8 mouse cellular contexts compared by ENCODE assay signal in genomic region chr2:118543893-118544799, GRCm38 (mm10). TPM values are rescaled to one million over a fixed set of nuclear protein-coding genes. Genes with fewer than 3 reads are reported as not detected.
DNase-seq lines count a peak whose midpoint lies in the region; ATAC-seq and TF ChIP-seq lines count a peak whose summit lies in the region.

No protein-coding gene starts in this region.

- peak overlapping the region; percentile 53 for H3K9ac ChIP-seq in forebrain, embryonic 13.5 days
- H3K9ac ChIP-seq in lung, embryonic 14.5 days: peak overlapping the region; percentile 49

- peak overlapping the region; percentile 59; the same call in 1 of the 2 replicates for H3K4me3 ChIP-seq in G1E (ENCODE audit: low read depth, low read length)
- H3K4me3 ChIP-seq in forebrain, embryonic 13.5 days: peak overlapping the region; percentile 29
- H3K4me3 ChIP-seq in lung, embryonic 14.5 days (ENCODE audit: low read depth, low read length): peak overlapping the region; percentile 34

- DNase-seq in G1E (ENCODE audit: low spot score): peak; percentile 11
- DNase-seq in cerebellum, adult 11 months: peak; percentile 82
- peak; percentile 61 for DNase-seq in heart, postnatal 25 days (ENCODE audit: low spot score)
- DNase-seq in kidney, postnatal 4 days: peak; percentile 91 to 95
- DNase-seq in lung, embryonic 14.5 days: peak; percentile 94
- peak; percentile 81 to 87 for DNase-seq in thymus, postnatal 36 days

- H3K9me3 ChIP-seq in G1E (replicated peaks): no peaks in the 10 kb centered on the region
- no peaks in the 10 kb centered on the region for H3K9me3 ChIP-seq in forebrain, embryonic 13.5 days (replicated peaks)
- H3K9me3 ChIP-seq in lung, embryonic 14.5 days (ENCODE audit: low read depth, low read length): no peaks in the 10 kb centered on the region

- TF ChIP-seq CTCF in G1E (IDR thresholded peaks at IDR 0.05; ENCODE audit: low read depth, low read length): no peak
- no peak for TF ChIP-seq CTCF in lung, embryonic 14.5 days (IDR thresholded peaks at IDR 0.05; ENCODE audit: low read depth)

- intact Hi-C loops in heart, postnatal 25 days (cut with DNase I): loop anchor here (2.0 kb wide), 2 partner anchors 55 kb away; partner anchors contain the start of gene Bub1b

- H3K36me3 ChIP-seq in G1E (replicated peaks): no peaks in the 10 kb centered on the region
- no peaks in the 10 kb centered on the region for H3K36me3 ChIP-seq in forebrain, embryonic 13.5 days (ENCODE audit: poor library complexity, severe bottlenecking)
- H3K36me3 ChIP-seq in lung, embryonic 14.5 days (ENCODE audit: insufficient read depth): no peaks in the 10 kb centered on the region

- peak overlapping the region; percentile 63 for H3K27ac ChIP-seq in forebrain, embryonic 13.5 days
- H3K27ac ChIP-seq in lung, embryonic 14.5 days (ENCODE audit: low read depth): peak overlapping the region; percentile 97

- peaks cover 10% of the 10 kb centered on the region for H3K4me1 ChIP-seq in G1E (ENCODE audit: insufficient read depth, low read depth, low read length)
- H3K4me1 ChIP-seq in forebrain, embryonic 13.5 days: peaks cover 70% of the 10 kb centered on the region
- H3K4me1 ChIP-seq in lung, embryonic 14.5 days (ENCODE audit: insufficient read depth): peaks cover 75% of the 10 kb centered on the region

- peaks cover 82% of the 10 kb centered on the region for H3K27me3 ChIP-seq in G1E (ENCODE audit: insufficient read depth, low read length)
- peaks cover 24% of the 10 kb centered on the region for H3K27me3 ChIP-seq in forebrain, embryonic 13.5 days
- H3K27me3 ChIP-seq in lung, embryonic 14.5 days (ENCODE audit: insufficient read depth, low read length): no peaks in the 10 kb centered on the region

- no peak for ATAC-seq in G1E (ENCODE audit: extremely low read depth, insufficient number of reproducible peaks, low FRiP score, poor library complexity, severe bottlenecking)
- peak; percentile 84 for ATAC-seq in forebrain, embryonic 13.5 days
- peak; percentile 87 for ATAC-seq in lung, embryonic 14.5 days (ENCODE audit: insufficient read depth)
- ATAC-seq in neutrophil, adult 5-6 weeks (ENCODE audit: extremely low read depth, insufficient number of reproducible peaks, low FRiP score, poor library complexity, severe bottlenecking): peak; percentile 40

- peak overlapping the region; percentile 61 for H3K4me2 ChIP-seq in forebrain, embryonic 13.5 days
- peak overlapping the region; percentile 94 for H3K4me2 ChIP-seq in lung, embryonic 14.5 days

- WGBS in forebrain, embryonic 13.5 days: 9% methylated on average over 23 of the region's 23 CpGs
- 5% methylated on average over 23 of the region's 23 CpGs for WGBS in lung, embryonic 14.5 days

RNA-seq across cellular contexts. Expression of gene Bmf, which starts 5.3 kb away (rescaled TPM):
- not detected in 2 replicates for total RNA-seq in G1E (2014; fragmentation: Nextera tagmentation)
- 0.16 TPM in 1 of 2 replicates, not detected in the other for total RNA-seq in G1E (2017)
- 0.17 TPM in 1 of 2 replicates, not detected in the other for polyA plus RNA-seq in G1E (2012)
- polyA plus RNA-seq in forebrain, embryonic 13.5 days (2015; fragmentation: Nextera tagmentation; extraction: Ambion mirVana): 1.6 and 2.8 TPM in 2 replicates
- 10 to 100 TPM in 1 of 2 experiments, 1 to 10 TPM in 1; 7.3 to 11.5 TPM for total RNA-seq in heart, postnatal 25 days (2021)
- 5.0 and 7.1 TPM in 2 replicates for polyA plus RNA-seq in lung, embryonic 14.5 days (2014; fragmentation: Nextera tagmentation; extraction: Ambion mirVana)
- 34.7 and 35.5 TPM in 2 replicates for total RNA-seq in neutrophil, adult 5-6 weeks (2017)

RNA-seq across cellular contexts. Expression of gene Bub1b, which starts 53.9 kb away (rescaled TPM):
- total RNA-seq in G1E (2014; fragmentation: Nextera tagmentation) (69.8 and 75.1 TPM in 2 replicates), G1E (2017) (110 and 126 TPM in 2 replicates)
- polyA plus RNA-seq in G1E (2012): 21.1 and 26.3 TPM in 2 replicates
- 80.7 and 85.2 TPM in 2 replicates for polyA plus RNA-seq in forebrain, embryonic 13.5 days (2015; fragmentation: Nextera tagmentation; extraction: Ambion mirVana)
- 1 to 10 TPM; 1.9 to 2.2 TPM for total RNA-seq in heart, postnatal 25 days (2021)
- polyA plus RNA-seq in lung, embryonic 14.5 days (2014; fragmentation: Nextera tagmentation; extraction: Ambion mirVana): 125 and 133 TPM in 2 replicates
- total RNA-seq in neutrophil, adult 5-6 weeks (2017): 3.8 and 5.0 TPM in 2 replicates

Comparison
In these comparisons a context has a peak if more than half of its experiments do, and no peak if none do; other contexts are left out.
1. DNase-seq: peak in every context shown above with its lines; median percentile 94 in lung, embryonic 14.5 days; 93 in kidney, postnatal 4 days; 84 in thymus, postnatal 36 days; 82 in cerebellum, adult 11 months; 61 in heart, postnatal 25 days; 11 in G1E.
2. RNA of gene Bmf, which starts 5.3 kb away (total RNA-seq): 34.7 to 35.5 TPM in neutrophil, adult 5-6 weeks and 7.3 to 11.5 TPM in heart, postnatal 25 days; 0.16 TPM in G1E; every median in the first group is over 4 times any median in the second.
3. RNA of gene Bub1b, which starts 53.9 kb away (total RNA-seq): 69.8 to 126 TPM in G1E; 3.8 to 5.0 TPM in neutrophil, adult 5-6 weeks and 1.9 to 2.2 TPM in heart, postnatal 25 days; every median in the first group is over 10 times any median in the second.
4. Peak in every context shown above with its lines, with median percentiles within 50 percentile points of each other: H3K4me3 ChIP-seq.